Mouse (Mus musculus) heart, postnatal 0 days (tissue): Measurements from ENCODE around the gene Shroom3.

Experiments
- CTCF ChIP-seq: IDR thresholded peaks from 2 replicates; pipeline ENCODE4 v1.5.1; 2016; ENCODE audit warnings: antibody characterized with exemption, control low read depth, low read depth
- EP300 ChIP-seq: IDR thresholded peaks from 2 replicates; pipeline ENCODE4 v1.6.1; 2016; ENCODE audit warnings: antibody characterized with exemption, low read depth

DNA sequence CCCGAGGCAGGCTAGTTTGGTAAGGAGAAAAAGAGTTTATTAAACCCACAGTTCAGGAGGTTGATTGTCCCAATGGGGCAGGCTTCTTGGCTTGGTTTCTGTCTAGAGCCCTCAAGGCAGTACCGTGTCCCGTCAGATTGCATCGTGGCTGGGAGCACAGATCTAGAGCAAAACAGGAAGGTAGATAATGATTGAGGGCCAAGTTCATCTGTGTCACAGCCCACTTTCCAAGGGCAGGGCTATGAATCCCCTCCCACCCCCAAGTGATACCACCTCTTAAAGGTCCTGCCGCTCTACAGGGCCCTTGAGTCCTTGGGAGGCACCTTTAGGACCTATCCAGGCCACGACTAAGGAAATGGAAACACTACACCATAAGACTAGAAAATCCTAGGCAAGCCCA is 234.5 kb downstream of the Shroom3 start:
- TF ChIP-seq CTCF (no peak), EP300 (no peak)
